Mouse (Mus musculus): ENCODE data around the gene Arhgef19. TPM values are rescaled to one million over a fixed set of nuclear protein-coding genes. Genes with fewer than 3 reads are reported as not detected.

The Arhgef19 gene
- polyA plus RNA-seq, 1 experiment from 2014 or later = 3.1 TPM

GRCm38 (mm10) chr4:141248614-141248978, 9.3 kb downstream of the Arhgef19 start:
- peaks cover 84% of the 10 kb centered on the region for H3K27me3 ChIP-seq (replicated peaks)
- H3K4me1 ChIP-seq = peaks cover 44% of the 10 kb centered on the region
- no peaks in the 10 kb centered on the region for H3K36me3 ChIP-seq
- 7% methylated on average over 11 of the region's 11 CpGs for WGBS
- peak overlapping the region; percentile 52 for H3K4me3 ChIP-seq
- peak overlapping the region; percentile 72 for H3K4me2 ChIP-seq
- H3K9me3 ChIP-seq = no peaks in the 10 kb centered on the region
- H3K27ac ChIP-seq (replicated peaks) = no peak overlapping the region
- ATAC-seq (ENCODE audit: extremely low read depth, insufficient number of reproducible peaks, low FRiP score, low TSS enrichment) = no peak
- 0 out of 2 replicates have a peak overlapping the region, but pooled peaks have one; percentile 68 for H3K9ac ChIP-seq

GRCm38 (mm10) chr4:141249383-141249782, 10.1 kb downstream of the Arhgef19 start:
- Histone ChIP-seq H3K9me3 (no peaks in the 10 kb centered on the region), H3K4me1 (peaks cover 44% of the 10 kb centered on the region), H3K27ac (replicated peaks) (no peak overlapping the region), H3K36me3 (no peaks in the 10 kb centered on the region), H3K27me3 (replicated peaks) (peaks cover 76% of the 10 kb centered on the region), H3K9ac (no peak overlapping the region), H3K4me2 (no peak overlapping the region), H3K4me3 (no peak overlapping the region)
- ATAC-seq (ENCODE audit: extremely low read depth, insufficient number of reproducible peaks, low FRiP score, low TSS enrichment) = no peak
- WGBS = 66% methylated on average over 11 of the region's 11 CpGs

DNA sequence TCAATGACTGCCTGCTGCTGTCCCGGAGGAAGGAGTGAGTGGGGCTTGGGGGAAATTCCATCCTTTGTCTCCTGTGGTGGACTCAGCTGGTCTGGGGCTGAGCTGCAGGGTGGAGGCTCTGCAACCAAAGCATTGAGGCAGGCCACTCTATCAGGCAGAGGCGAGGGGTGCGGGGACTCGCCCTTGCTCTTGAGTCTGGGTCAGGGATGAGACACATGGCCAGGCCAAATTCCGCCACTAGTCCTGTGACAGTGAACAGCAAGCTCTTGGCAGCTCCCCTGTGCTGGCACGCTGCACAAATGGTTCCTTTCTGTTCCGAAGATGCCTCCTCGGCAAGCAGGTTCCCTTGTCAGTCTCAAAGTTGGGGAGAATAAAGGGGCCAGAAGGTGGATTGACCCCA, 11.8 kb downstream of the Arhgef19 start:
- H3K36me3 ChIP-seq = no peaks in the 10 kb centered on the region
- no peak overlapping the region for H3K27ac ChIP-seq (replicated peaks)
- no peak for ATAC-seq (ENCODE audit: extremely low read depth, insufficient number of reproducible peaks, low FRiP score, low TSS enrichment)
- H3K4me3 ChIP-seq = no peak overlapping the region
- H3K4me1 ChIP-seq = peaks cover 27% of the 10 kb centered on the region
- no peak overlapping the region for H3K4me2 ChIP-seq
- H3K9me3 ChIP-seq = no peaks in the 10 kb centered on the region
- H3K9ac ChIP-seq = no peak overlapping the region
- peaks cover 59% of the 10 kb centered on the region for H3K27me3 ChIP-seq (replicated peaks)
- 50% methylated on average over 8 of the region's 8 CpGs for WGBS

DNA sequence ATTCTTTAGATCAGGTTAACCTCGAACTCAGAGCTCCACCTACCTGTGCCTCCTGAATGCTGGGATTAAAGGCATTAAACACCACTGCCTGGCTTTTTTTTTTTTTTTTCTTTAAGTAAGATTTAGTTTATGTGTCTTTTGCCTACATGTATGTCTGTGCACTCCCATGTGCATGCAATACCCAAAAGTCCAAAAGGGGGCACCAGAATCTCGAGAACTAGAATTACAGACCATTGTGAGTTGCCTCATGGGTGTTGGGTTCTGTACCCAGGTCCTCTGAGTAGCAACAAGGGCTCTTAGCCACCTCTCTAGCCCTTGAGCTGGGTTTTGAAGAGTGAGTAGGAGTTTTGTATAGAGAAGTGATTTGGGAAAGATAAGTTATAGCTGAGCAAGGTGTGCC, 13.3 kb downstream of the Arhgef19 start:
- Histone ChIP-seq H3K9ac (no peak overlapping the region), H3K36me3 (no peaks in the 10 kb centered on the region), H3K27ac (replicated peaks) (no peak overlapping the region), H3K4me1 (peaks cover 11% of the 10 kb centered on the region), H3K4me3 (no peak overlapping the region), H3K27me3 (replicated peaks) (peaks cover 43% of the 10 kb centered on the region), H3K9me3 (no peaks in the 10 kb centered on the region), H3K4me2 (no peak overlapping the region)
- WGBS = 64% methylated on average over 2 of the region's 2 CpGs
- no peak for ATAC-seq (ENCODE audit: extremely low read depth, insufficient number of reproducible peaks, low FRiP score, low TSS enrichment)

DNA sequence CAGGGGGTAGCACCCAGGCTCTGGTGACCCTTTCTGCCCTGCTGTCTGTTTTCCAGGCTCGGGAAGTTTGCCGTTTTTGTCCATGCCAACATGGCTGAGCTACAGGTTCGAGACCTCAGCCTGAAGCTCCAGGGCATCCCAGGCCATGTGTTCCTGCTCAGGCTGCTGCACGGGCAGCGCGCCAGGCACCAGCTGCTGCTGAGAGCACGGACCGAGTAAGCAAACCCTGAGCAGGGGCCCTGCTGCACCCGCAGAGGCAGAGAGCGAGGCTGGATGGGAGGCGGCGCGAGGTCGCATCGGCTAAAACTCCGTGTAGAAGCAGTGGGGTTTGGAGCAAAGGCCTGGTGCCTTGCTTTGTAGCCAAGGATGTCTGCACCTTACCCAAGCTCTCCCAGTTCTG, 14.9 kb downstream of the Arhgef19 start:
- Histone ChIP-seq H3K27ac (replicated peaks) (no peak overlapping the region), H3K9me3 (no peaks in the 10 kb centered on the region), H3K4me2 (no peak overlapping the region), H3K4me1 (no peaks in the 10 kb centered on the region), H3K4me3 (no peak overlapping the region), H3K27me3 (replicated peaks) (peaks cover 27% of the 10 kb centered on the region), H3K36me3 (no peaks in the 10 kb centered on the region), H3K9ac (0 out of 2 replicates have a peak overlapping the region, but pooled peaks have one; percentile 3)
- 71% methylated on average over 16 of the region's 16 CpGs for WGBS
- no peak for ATAC-seq (ENCODE audit: extremely low read depth, insufficient number of reproducible peaks, low FRiP score, low TSS enrichment)

DNA sequence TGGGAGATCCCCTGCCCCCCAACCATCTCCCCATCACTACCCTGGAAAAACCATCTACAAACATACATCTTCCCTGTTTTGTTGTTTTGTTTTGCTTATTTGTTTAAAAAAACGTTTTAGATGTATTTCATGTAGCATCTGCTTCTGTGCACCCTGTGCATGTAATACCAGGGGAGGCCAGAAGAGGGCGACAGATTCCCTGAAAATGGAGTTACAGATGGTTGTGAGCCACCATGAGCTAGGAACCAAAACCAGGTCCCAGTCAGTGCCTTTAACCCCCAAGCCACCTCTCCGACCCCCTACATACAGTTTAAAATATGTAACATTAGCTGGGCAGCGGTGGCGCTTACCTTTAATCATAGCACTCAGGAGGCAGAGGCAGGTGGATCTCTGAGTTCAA, 18.1 kb downstream of the Arhgef19 start:
- Histone ChIP-seq H3K36me3 (no peaks in the 10 kb centered on the region), H3K4me2 (no peak overlapping the region), H3K27ac (replicated peaks) (no peak overlapping the region), H3K9me3 (0 out of 2 replicates have a peak, but pooled peaks cover 7% of the 10 kb centered on the region), H3K4me3 (no peak overlapping the region), H3K27me3 (replicated peaks) (no peaks in the 10 kb centered on the region; the same call in 1 of the 2 replicates), H3K4me1 (0 out of 2 replicates have a peak, but pooled peaks cover 7% of the 10 kb centered on the region), H3K9ac (no peak overlapping the region)
- ATAC-seq (ENCODE audit: extremely low read depth, insufficient number of reproducible peaks, low FRiP score, low TSS enrichment) = no peak
- WGBS = 62% methylated on average over 5 of the region's 5 CpGs

GRCm38 (mm10) chr4:141259413-141259812, 20.1 kb downstream of the Arhgef19 start:
- H3K9me3 ChIP-seq = 0 out of 2 replicates have a peak, but pooled peaks cover 7% of the 10 kb centered on the region
- H3K27me3 ChIP-seq (replicated peaks) = no peaks in the 10 kb centered on the region; the same call in 1 of the 2 replicates
- no peaks in the 10 kb centered on the region for H3K36me3 ChIP-seq
- H3K4me1 ChIP-seq = 0 out of 2 replicates have a peak, but pooled peaks cover 7% of the 10 kb centered on the region
- ATAC-seq (ENCODE audit: extremely low read depth, insufficient number of reproducible peaks, low FRiP score, low TSS enrichment) = no peak
- WGBS = 70% methylated on average over 12 of the region's 12 CpGs
- peak overlapping the region; percentile 55; the same call in 1 of the 2 replicates for H3K4me2 ChIP-seq
- H3K4me3 ChIP-seq = peak overlapping the region; percentile 16; the same call in 1 of the 2 replicates
- no peak overlapping the region for H3K9ac ChIP-seq
- H3K27ac ChIP-seq (replicated peaks) = no peak overlapping the region

- WGBS = 43% methylated on average over 16 of the region's 16 CpGs
- Histone ChIP-seq H3K4me1 (0 out of 2 replicates have a peak, but pooled peaks cover 7% of the 10 kb centered on the region), H3K27me3 (replicated peaks) (no peaks in the 10 kb centered on the region), H3K4me3 (peak overlapping the region; percentile 16), H3K4me2 (peak overlapping the region; percentile 55), H3K27ac (replicated peaks) (no peak overlapping the region), H3K9me3 (0 out of 2 replicates have a peak, but pooled peaks cover 7% of the 10 kb centered on the region), H3K36me3 (no peaks in the 10 kb centered on the region), H3K9ac (0 out of 2 replicates have a peak overlapping the region, but pooled peaks have one; percentile 41)
- ATAC-seq (ENCODE audit: extremely low read depth, insufficient number of reproducible peaks, low FRiP score, low TSS enrichment) = peak; percentile 27; the same call in 1 of the 2 replicates
Measured at GRCm38 (mm10) chr4:141260007-141260723, 20.9 kb downstream of the Arhgef19 start.

GRCm38 (mm10) chr4:141262906-141263637, 23.8 kb downstream of the Arhgef19 start:
- Histone ChIP-seq H3K4me2 (no peak overlapping the region), H3K9me3 (peaks cover 11% of the 10 kb centered on the region; the same call in 1 of the 2 replicates), H3K9ac (no peak overlapping the region), H3K27ac (replicated peaks) (no peak overlapping the region), H3K27me3 (replicated peaks) (no peaks in the 10 kb centered on the region), H3K36me3 (no peaks in the 10 kb centered on the region), H3K4me1 (0 out of 2 replicates have a peak, but pooled peaks cover 7% of the 10 kb centered on the region), H3K4me3 (no peak overlapping the region)
- no peak for ATAC-seq (ENCODE audit: extremely low read depth, insufficient number of reproducible peaks, low FRiP score, low TSS enrichment)
- WGBS = 70% methylated on average over 10 of the region's 10 CpGs

GRCm38 (mm10) chr4:141265979-141266637, 26.8 kb downstream of the Arhgef19 start:
- H3K27me3 ChIP-seq (replicated peaks) = no peaks in the 10 kb centered on the region
- no peak overlapping the region for H3K9ac ChIP-seq
- H3K4me3 ChIP-seq = no peak overlapping the region
- ATAC-seq (ENCODE audit: extremely low read depth, insufficient number of reproducible peaks, low FRiP score, low TSS enrichment) = no peak
- no peak overlapping the region for H3K27ac ChIP-seq (replicated peaks)
- no peaks in the 10 kb centered on the region for H3K36me3 ChIP-seq
- H3K4me2 ChIP-seq = no peak overlapping the region
- H3K9me3 ChIP-seq = peaks cover 11% of the 10 kb centered on the region; the same call in 1 of the 2 replicates
- H3K4me1 ChIP-seq = no peaks in the 10 kb centered on the region
- 79% methylated on average over 3 of the region's 3 CpGs for WGBS

- ATAC-seq (ENCODE audit: extremely low read depth, insufficient number of reproducible peaks, low FRiP score, low TSS enrichment) = no peak
- H3K27ac ChIP-seq (replicated peaks) = no peak overlapping the region
- no peaks in the 10 kb centered on the region for H3K27me3 ChIP-seq (replicated peaks)
- H3K9ac ChIP-seq = no peak overlapping the region
- H3K36me3 ChIP-seq = no peaks in the 10 kb centered on the region
- 0 out of 2 replicates have a peak, but pooled peaks cover 4% of the 10 kb centered on the region for H3K4me1 ChIP-seq
- H3K4me2 ChIP-seq = no peak overlapping the region
- peaks cover 5% of the 10 kb centered on the region; the same call in 1 of the 2 replicates for H3K9me3 ChIP-seq
- H3K4me3 ChIP-seq = no peak overlapping the region
- 55% methylated on average over 3 of the region's 3 CpGs for WGBS
Measured at GRCm38 (mm10) chr4:141267250-141267649, 28.0 kb downstream of the Arhgef19 start.

Data from heart, embryonic 13.5 days (tissue).